Mouse (Mus musculus): ENCODE data around the gene Gm45785. TPM values are rescaled to one million over a fixed set of nuclear protein-coding genes. Genes with fewer than 3 reads are reported as not detected.

Gm45785 gene
- total RNA-seq, 1 experiment: 0.89 TPM

- Histone ChIP-seq H3K27ac (ENCODE audit: insufficient read depth, low read depth, low read length, poor library complexity, severe bottlenecking) (no peak overlapping the region), H3K4me3 (ENCODE audit: insufficient read depth in 1 of 2, low read depth in 1 of 2, low read length in 2 of 2, poor library complexity in 1 of 2, severe bottlenecking in 1 of 2) (no peak overlapping the region), H3K36me3 (ENCODE audit: control insufficient read depth, insufficient read depth, low read length, poor library complexity, severe bottlenecking) (peaks cover 34% of the 10 kb centered on the region), H3K9ac (ENCODE audit: insufficient read depth, low read depth, low read length, poor library complexity, severe bottlenecking) (no peak overlapping the region), H3K4me1 (ENCODE audit: control insufficient read depth in 2 of 2, insufficient read depth in 2 of 2, low read length in 2 of 2, poor library complexity in 1 of 2) (no peaks in the 10 kb centered on the region), H3K9me3 (ENCODE audit: control insufficient read depth, insufficient read depth, low read depth, low read length) (no peaks in the 10 kb centered on the region)
- no peak for TF ChIP-seq CHD2 (IDR thresholded peaks at IDR 0.05; ENCODE audit: low read depth, low read length)
- no peak for DNase-seq (ENCODE audit: low read depth, low spot score)
- in situ Hi-C loops (cut with MboI; ENCODE audit: low sequenced_read_pairs in 2 of 2, unreplicated experiment in 2 of 2): no loop called here
These were observed 18.1 kb upstream of the Gm45785 start for GRCm38 (mm10) chr7:140874224-140874623.

DNA sequence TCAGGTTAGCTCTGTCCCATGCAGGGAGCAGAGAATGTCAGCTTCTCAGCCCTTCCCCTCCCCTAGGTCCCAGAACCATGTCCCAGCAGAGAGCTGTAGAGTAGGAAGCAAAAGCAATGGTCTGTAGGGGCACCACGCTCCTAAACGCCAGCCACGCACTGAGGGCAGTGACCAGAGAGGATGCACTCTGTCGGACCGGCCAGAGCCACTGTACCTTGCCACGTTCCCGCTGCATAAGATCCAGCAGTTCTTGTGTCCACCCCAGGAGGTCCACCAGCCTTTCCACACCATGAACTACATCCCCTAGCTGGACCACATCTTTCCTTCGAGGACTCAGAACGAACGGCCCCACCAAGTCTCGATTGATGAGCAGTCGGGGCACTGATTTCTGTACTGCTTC, 8.6 kb upstream of the Gm45785 start:
- DNase-seq (ENCODE audit: low read depth, low spot score): no peak
- in situ Hi-C loops (cut with MboI; ENCODE audit: low sequenced_read_pairs in 2 of 2, unreplicated experiment in 2 of 2): no loop called here
- no peak overlapping the region for H3K9ac ChIP-seq (ENCODE audit: insufficient read depth, low read depth, low read length, poor library complexity, severe bottlenecking)
- H3K4me1 ChIP-seq (ENCODE audit: control insufficient read depth in 2 of 2, insufficient read depth in 2 of 2, low read length in 2 of 2, poor library complexity in 1 of 2): no peaks in the 10 kb centered on the region
- peaks cover 51% of the 10 kb centered on the region for H3K36me3 ChIP-seq (ENCODE audit: control insufficient read depth, insufficient read depth, low read length, poor library complexity, severe bottlenecking)
- no peak overlapping the region for H3K27ac ChIP-seq (ENCODE audit: insufficient read depth, low read depth, low read length, poor library complexity, severe bottlenecking)
- H3K9me3 ChIP-seq (ENCODE audit: control insufficient read depth, insufficient read depth, low read depth, low read length): no peaks in the 10 kb centered on the region
- H3K4me3 ChIP-seq (ENCODE audit: insufficient read depth in 1 of 2, low read depth in 1 of 2, low read length in 2 of 2, poor library complexity in 1 of 2, severe bottlenecking in 1 of 2): no peak overlapping the region
- no peak for TF ChIP-seq HCFC1 (IDR thresholded peaks at IDR 0.05; ENCODE audit: borderline replicate concordance, insufficient read depth, low read length)
- TF ChIP-seq ZNF384 (IDR thresholded peaks at IDR 0.05; ENCODE audit: low read depth, low read length): no peak
- no peak for TF ChIP-seq ZC3H11A (IDR thresholded peaks at IDR 0.05; ENCODE audit: borderline replicate concordance, low read depth, low read length)
- no peak for TF ChIP-seq CHD2 (IDR thresholded peaks at IDR 0.05; ENCODE audit: low read depth, low read length)
- TF ChIP-seq MAFK (IDR thresholded peaks at IDR 0.05; ENCODE audit: insufficient read depth, low read depth, low read length): no peak

GRCm38 (mm10) chr7:140860728-140861127, 4.6 kb upstream of the Gm45785 start:
- Histone ChIP-seq H3K27ac (ENCODE audit: insufficient read depth, low read depth, low read length, poor library complexity, severe bottlenecking) (no peak overlapping the region), H3K9ac (ENCODE audit: insufficient read depth, low read depth, low read length, poor library complexity, severe bottlenecking) (no peak overlapping the region), H3K4me1 (ENCODE audit: control insufficient read depth in 2 of 2, insufficient read depth in 2 of 2, low read length in 2 of 2, poor library complexity in 1 of 2) (peaks cover 3 to 13% of the 10 kb centered on the region in 2 experiments; a peak in 2 of 4 replicates), H3K9me3 (ENCODE audit: control insufficient read depth, insufficient read depth, low read depth, low read length) (no peaks in the 10 kb centered on the region), H3K36me3 (ENCODE audit: control insufficient read depth, insufficient read depth, low read length, poor library complexity, severe bottlenecking) (peaks cover 56% of the 10 kb centered on the region), H3K4me3 (ENCODE audit: insufficient read depth in 1 of 2, low read depth in 1 of 2, low read length in 2 of 2, poor library complexity in 1 of 2, severe bottlenecking in 1 of 2) (no peak overlapping the region)
- no peak for TF ChIP-seq ZNF384 (IDR thresholded peaks at IDR 0.05; ENCODE audit: low read depth, low read length)
- TF ChIP-seq ZC3H11A (IDR thresholded peaks at IDR 0.05; ENCODE audit: borderline replicate concordance, low read depth, low read length): no peak
- no peak for TF ChIP-seq CHD2 (IDR thresholded peaks at IDR 0.05; ENCODE audit: low read depth, low read length)
- no peak for TF ChIP-seq MAFK (IDR thresholded peaks at IDR 0.05; ENCODE audit: insufficient read depth, low read depth, low read length)
- TF ChIP-seq HCFC1 (IDR thresholded peaks at IDR 0.05; ENCODE audit: borderline replicate concordance, insufficient read depth, low read length): no peak
- DNase-seq (ENCODE audit: low read depth, low spot score): no peak
- in situ Hi-C loops (cut with MboI; ENCODE audit: low sequenced_read_pairs in 2 of 2, unreplicated experiment in 2 of 2): no loop called here

DNA sequence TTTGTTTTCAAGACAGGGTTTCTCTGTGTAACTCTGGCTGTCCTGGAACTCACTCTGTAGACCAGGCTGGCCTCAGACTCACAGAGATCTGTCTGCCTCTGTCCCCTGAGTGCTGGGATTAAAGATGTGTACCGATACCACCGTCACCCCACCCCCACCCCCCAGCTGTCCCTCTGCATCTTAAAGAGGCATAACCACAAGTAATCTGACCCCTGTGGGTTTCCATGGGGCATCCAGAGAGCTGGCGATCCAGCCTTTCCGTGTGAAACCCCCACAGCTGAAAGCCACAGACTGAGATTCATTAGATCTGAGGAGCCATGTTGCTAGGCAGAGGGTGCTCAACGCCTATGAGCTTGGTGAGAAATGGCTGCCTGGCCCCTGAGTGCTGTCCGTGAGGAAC, 3.9 kb upstream of the Gm45785 start:
- in situ Hi-C loops (cut with MboI; ENCODE audit: low sequenced_read_pairs in 2 of 2, unreplicated experiment in 2 of 2): no loop called here
- TF ChIP-seq MAFK (IDR thresholded peaks at IDR 0.05; ENCODE audit: insufficient read depth, low read depth, low read length) (no peak), CHD2 (IDR thresholded peaks at IDR 0.05; ENCODE audit: low read depth, low read length) (no peak), HCFC1 (IDR thresholded peaks at IDR 0.05; ENCODE audit: borderline replicate concordance, insufficient read depth, low read length) (no peak)
- no peaks in the 10 kb centered on the region for H3K9me3 ChIP-seq (ENCODE audit: control insufficient read depth, insufficient read depth, low read depth, low read length)
- DNase-seq (ENCODE audit: low read depth, low spot score): no peak
- H3K4me3 ChIP-seq (ENCODE audit: insufficient read depth in 1 of 2, low read depth in 1 of 2, low read length in 2 of 2, poor library complexity in 1 of 2, severe bottlenecking in 1 of 2): no peak overlapping the region
- H3K36me3 ChIP-seq (ENCODE audit: control insufficient read depth, insufficient read depth, low read length, poor library complexity, severe bottlenecking): peaks cover 55% of the 10 kb centered on the region
- H3K9ac ChIP-seq (ENCODE audit: insufficient read depth, low read depth, low read length, poor library complexity, severe bottlenecking): no peak overlapping the region
- H3K27ac ChIP-seq (ENCODE audit: insufficient read depth, low read depth, low read length, poor library complexity, severe bottlenecking): no peak overlapping the region
- peaks cover 5 to 15% of the 10 kb centered on the region in 2 experiments; a peak in 2 of 4 replicates for H3K4me1 ChIP-seq (ENCODE audit: control insufficient read depth in 2 of 2, insufficient read depth in 2 of 2, low read length in 2 of 2, poor library complexity in 1 of 2)

- Histone ChIP-seq H3K4me1 (ENCODE audit: control insufficient read depth in 2 of 2, insufficient read depth in 2 of 2, low read length in 2 of 2, poor library complexity in 1 of 2) (peaks cover 6 to 20% of the 10 kb centered on the region in 2 experiments; a peak in 2 of 4 replicates), H3K9ac (ENCODE audit: insufficient read depth, low read depth, low read length, poor library complexity, severe bottlenecking) (no peak overlapping the region), H3K36me3 (ENCODE audit: control insufficient read depth, insufficient read depth, low read length, poor library complexity, severe bottlenecking) (peaks cover 56% of the 10 kb centered on the region), H3K27ac (ENCODE audit: insufficient read depth, low read depth, low read length, poor library complexity, severe bottlenecking) (no peak overlapping the region), H3K4me3 (ENCODE audit: insufficient read depth in 1 of 2, low read depth in 1 of 2, low read length in 2 of 2, poor library complexity in 1 of 2, severe bottlenecking in 1 of 2) (peak overlapping the region in 1 of 2 experiments; percentile 83; a peak in 2 of 4 replicates), H3K9me3 (ENCODE audit: control insufficient read depth, insufficient read depth, low read depth, low read length) (no peaks in the 10 kb centered on the region)
- no peak for DNase-seq (ENCODE audit: low read depth, low spot score)
- TF ChIP-seq MAFK (IDR thresholded peaks at IDR 0.05; ENCODE audit: insufficient read depth, low read depth, low read length): no peak
- TF ChIP-seq CHD2 (IDR thresholded peaks at IDR 0.05; ENCODE audit: low read depth, low read length): no peak
- TF ChIP-seq ZNF384 (IDR thresholded peaks at IDR 0.05; ENCODE audit: low read depth, low read length): no peak
- TF ChIP-seq ZC3H11A (IDR thresholded peaks at IDR 0.05; ENCODE audit: borderline replicate concordance, low read depth, low read length): no peak
- TF ChIP-seq HCFC1 (IDR thresholded peaks at IDR 0.05; ENCODE audit: borderline replicate concordance, insufficient read depth, low read length): no peak
- in situ Hi-C loops (cut with MboI; ENCODE audit: low sequenced_read_pairs in 2 of 2, unreplicated experiment in 2 of 2): no loop called here
These were observed 2.6 kb upstream of the Gm45785 start for GRCm38 (mm10) chr7:140858746-140859145.

Data from ES-E14 (cell line).